Mouse (Mus musculus) small intestine, adult 2 months (tissue): ENCODE measurements around the gene Prdm16.

Source experiments
- CTCF ChIP-seq: fragments of 200-500 bp; IDR thresholded peaks from 2 replicates; pipeline ENCODE4 v1.5.1; 2012; ENCODE audit warnings: low read depth, mild to moderate bottlenecking, control low read depth, inconsistent platforms, low read length, moderate library complexity, mixed read lengths; ENCODE audit not compliant: insufficient replicate concordance, insufficient read length; ENCODE audit errors: extremely low read depth
- POLR2A ChIP-seq: fragments of 200-500 bp; IDR thresholded peaks from 2 replicates; pipeline ENCODE4 v1.6.1; 2012; ENCODE audit warnings: low read depth, mild to moderate bottlenecking, control low read depth, inconsistent platforms, low read length, moderate library complexity

DNA sequence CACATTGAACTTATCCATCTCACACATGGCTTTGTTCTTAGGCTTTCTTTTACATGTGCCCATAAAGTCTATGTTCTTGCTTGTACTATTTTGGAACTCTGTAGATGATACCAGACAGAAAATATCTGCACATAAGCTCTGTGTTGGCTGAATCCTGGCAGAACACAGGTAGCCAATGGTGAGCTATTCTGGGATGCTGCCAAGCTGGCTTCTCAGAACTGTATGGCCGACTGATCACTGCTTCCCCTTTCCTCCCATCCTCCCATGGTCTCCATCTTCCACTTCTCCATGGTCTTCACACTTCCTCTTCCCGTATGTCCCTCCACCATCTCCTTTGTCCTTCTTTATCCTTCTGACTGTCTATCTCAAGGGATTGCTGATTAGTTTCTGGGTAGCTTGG lies 327.5 kb downstream of the Prdm16 start:
- no peak for TF ChIP-seq CTCF
- no peak for TF ChIP-seq POLR2A
